Mouse (Mus musculus): ENCODE measurements around the gene Cradd.

Gene Cradd

GRCm38 (mm10) chr10:95306824-95307552, 16.9 kb downstream of the Cradd start:
- in situ Hi-C loops (cut with MboI, MseI): no loop called here

- in situ Hi-C loops (cut with MboI, MseI): no loop called here
These were observed 19.7 kb downstream of the Cradd start for GRCm38 (mm10) chr10:95304240-95304639.

GRCm38 (mm10) chr10:95302211-95303163, 21.4 kb downstream of the Cradd start:
- in situ Hi-C loops (cut with MboI, MseI): no loop called here

GRCm38 (mm10) chr10:95300178-95300793, 23.6 kb downstream of the Cradd start:
- in situ Hi-C loops (cut with MboI, MseI): no loop called here

- in situ Hi-C loops (cut with MboI, MseI): no loop called here
These were observed 24.2 kb downstream of the Cradd start for GRCm38 (mm10) chr10:95299808-95300133.

- in situ Hi-C loops (cut with MboI, MseI): no loop called here
These were observed 24.7 kb downstream of the Cradd start for GRCm38 (mm10) chr10:95299010-95299807.

- in situ Hi-C loops (cut with MboI, MseI): no loop called here
These were observed 25.4 kb downstream of the Cradd start for GRCm38 (mm10) chr10:95298504-95298903.

- in situ Hi-C loops (cut with MboI, MseI): no loop called here
These were observed 26.2 kb downstream of the Cradd start for GRCm38 (mm10) chr10:95297690-95298104.

- in situ Hi-C loops (cut with MboI, MseI): no loop called here
These were observed 26.9 kb downstream of the Cradd start for GRCm38 (mm10) chr10:95297024-95297423.

- in situ Hi-C loops (cut with MboI, MseI): no loop called here
These were observed 30.7 kb downstream of the Cradd start for GRCm38 (mm10) chr10:95293261-95293660.

- in situ Hi-C loops (cut with MboI, MseI): no loop called here
These were observed 31.7 kb downstream of the Cradd start for GRCm38 (mm10) chr10:95292269-95292668.

GRCm38 (mm10) chr10:95291133-95291876, 32.6 kb downstream of the Cradd start:
- in situ Hi-C loops (cut with MboI, MseI): no loop called here

- in situ Hi-C loops (cut with MboI, MseI): no loop called here
These were observed 34.1 kb downstream of the Cradd start for GRCm38 (mm10) chr10:95289819-95290218.

GRCm38 (mm10) chr10:95288206-95288605, 35.7 kb downstream of the Cradd start:
- in situ Hi-C loops (cut with MboI, MseI): no loop called here

GRCm38 (mm10) chr10:95287351-95287750, 36.6 kb downstream of the Cradd start:
- in situ Hi-C loops (cut with MboI, MseI): no loop called here

- in situ Hi-C loops (cut with MboI, MseI): no loop called here
These were observed 40.5 kb downstream of the Cradd start for GRCm38 (mm10) chr10:95283434-95283833.

- in situ Hi-C loops (cut with MboI, MseI): no loop called here
These were observed 41.9 kb downstream of the Cradd start for GRCm38 (mm10) chr10:95281996-95282395.

GRCm38 (mm10) chr10:95281466-95281990, 42.4 kb downstream of the Cradd start:
- in situ Hi-C loops (cut with MboI, MseI): no loop called here

GRCm38 (mm10) chr10:95280327-95280726, 43.6 kb downstream of the Cradd start:
- in situ Hi-C loops (cut with MboI, MseI): no loop called here

GRCm38 (mm10) chr10:95279459-95279858, 44.5 kb downstream of the Cradd start:
- in situ Hi-C loops (cut with MboI, MseI): no loop called here

- in situ Hi-C loops (cut with MboI, MseI): no loop called here
These were observed 45.8 kb downstream of the Cradd start for GRCm38 (mm10) chr10:95278085-95278484.
